Mouse (Mus musculus) CH12.LX (cell line): Measurements from ENCODE around the gene Flnc. TPM values are rescaled to one million over a fixed set of nuclear protein-coding genes. Genes with fewer than 3 reads are reported as not detected.

Experiments
- DNase-seq: peaks from one replicate; pipeline ENCODE4 v3.0.0-alpha.2; 2013; ENCODE audit errors: extremely low read depth
- H3K27ac ChIP-seq: 2 replicates; pipeline ENCODE4 v1.5.1; 2012; ENCODE audit warnings: low read depth, mild to moderate bottlenecking, control low read depth, moderate library complexity; ENCODE audit not compliant: insufficient read depth
- H3K27me3 ChIP-seq: replicated peaks from 2 replicates; pipeline ENCODE3; 2012; ENCODE audit warnings: inconsistent platforms
- H3K36me3 ChIP-seq, 2 experiments: replicated peaks in 1 of 2; 2 replicates each; pipeline versions ENCODE3 to v1.6.1; 2012; ENCODE audit warnings: inconsistent platforms in 1 of 2, low read length in 1 of 2, mild to moderate bottlenecking in 1 of 2, mixed read lengths in 1 of 2, moderate library complexity in 1 of 2; ENCODE audit not compliant: control insufficient read depth in 1 of 2, insufficient read depth in 1 of 2
- H3K4me1 ChIP-seq, 2 experiments: 2 replicates each; pipeline ENCODE4 v1.6.1; 2012; ENCODE audit warnings: inconsistent platforms in 1 of 2, moderate library complexity in 1 of 2; ENCODE audit not compliant: insufficient read depth in 2 of 2, control insufficient read depth in 1 of 2
- H3K4me2 ChIP-seq: 2 replicates; pipeline ENCODE4 v1.6.1; 2012; ENCODE audit warnings: low read depth, mild to moderate bottlenecking, control low read depth; ENCODE audit not compliant: poor library complexity, insufficient read depth, severe bottlenecking
- H3K4me3 ChIP-seq, 3 experiments: fragments of 150-350 bp in 1 of 3; sonication (generic) in 1 of 3; replicated peaks in 1 of 3; 2 replicates each; pipeline versions ENCODE3 to v1.5.1; 2011 to 2012; ENCODE audit warnings: low read depth in 2 of 3, low read length in 2 of 3, mild to moderate bottlenecking in 2 of 3, moderate library complexity in 2 of 3, control low read depth in 1 of 3, improper control_type of control experiment in 1 of 3, inconsistent platforms in 1 of 3, mixed read lengths in 1 of 3; ENCODE audit not compliant: poor library complexity in 1 of 3
- H3K79me2 ChIP-seq: replicated peaks from 2 replicates; pipeline ENCODE4 v1.6.1; 2012; ENCODE audit warnings: mild to moderate bottlenecking, moderate library complexity; ENCODE audit not compliant: control insufficient read depth, poor library complexity, insufficient read depth, severe bottlenecking; ENCODE audit errors: extremely low read depth
- H3K9ac ChIP-seq: 2 replicates; pipeline ENCODE4 v1.6.1; 2012; ENCODE audit warnings: low read depth, mild to moderate bottlenecking, control low read depth, moderate library complexity; ENCODE audit not compliant: insufficient read depth
- H3K9me3 ChIP-seq: replicated peaks from 2 replicates; pipeline ENCODE3; 2012; ENCODE audit warnings: low read length, inconsistent platforms, mixed read lengths
- BHLHE40 ChIP-seq: IDR thresholded peaks from 2 replicates; pipeline ENCODE4 v1.6.1; 2011; ENCODE audit warnings: mild to moderate bottlenecking, low read depth, low read length, improper control_type of control experiment
- CHD1 ChIP-seq: IDR thresholded peaks from 2 replicates; pipeline ENCODE4 v1.6.1; 2012; ENCODE audit warnings: low read depth, low read length, improper control_type of control experiment, inconsistent platforms
- CHD2 ChIP-seq: IDR thresholded peaks from 2 replicates; pipeline ENCODE4 v1.6.1; 2011; ENCODE audit warnings: low read length, improper control_type of control experiment
- CTCF ChIP-seq, 2 experiments: IDR thresholded peaks in 1 of 2; conservative IDR thresholded peaks in 1 of 2; 2 replicates each; pipeline ENCODE4 v1.5.1; 2011 to 2012; ENCODE audit warnings: low read depth in 2 of 2, low read length in 2 of 2, improper control_type of control experiment in 1 of 2, inconsistent platforms in 1 of 2, mild to moderate bottlenecking in 1 of 2, moderate library complexity in 1 of 2
- E2F4 ChIP-seq: IDR thresholded peaks from 2 replicates; pipeline ENCODE4 v1.6.1; 2011; ENCODE audit warnings: low read depth, low read length, improper control_type of control experiment; ENCODE audit not compliant: insufficient replicate concordance
- ELF1 ChIP-seq: IDR thresholded peaks from 2 replicates; pipeline ENCODE4 v1.6.1; 2014; ENCODE audit warnings: low read depth, mild to moderate bottlenecking, inconsistent platforms, low read length, improper control_type of control experiment
- EP300 ChIP-seq: IDR thresholded peaks from 2 replicates; pipeline ENCODE4 v1.6.1; 2011; ENCODE audit warnings: low read length, improper control_type of control experiment
- ETS1 ChIP-seq: conservative IDR thresholded peaks from 2 replicates; pipeline ENCODE4 v1.6.1; 2012; ENCODE audit warnings: low read depth, mild to moderate bottlenecking, inconsistent platforms, low read length, improper control_type of control experiment, moderate library complexity
- GABPA ChIP-seq: IDR thresholded peaks from 2 replicates; pipeline ENCODE4 v1.6.1; 2012; ENCODE audit warnings: low read depth, low read length, improper control_type of control experiment, inconsistent platforms; ENCODE audit not compliant: insufficient replicate concordance
- HCFC1 ChIP-seq: IDR thresholded peaks from 2 replicates; pipeline ENCODE4 v1.6.1; 2012; ENCODE audit warnings: low read depth, mild to moderate bottlenecking, inconsistent platforms, low read length, improper control_type of control experiment
- KAT2A ChIP-seq: IDR thresholded peaks from 2 replicates; pipeline ENCODE4 v1.6.1; 2012; ENCODE audit warnings: low read length, improper control_type of control experiment, inconsistent platforms; ENCODE audit not compliant: insufficient replicate concordance
- MAFK ChIP-seq: IDR thresholded peaks from 2 replicates; pipeline ENCODE4 v1.6.1; 2011; ENCODE audit warnings: low read length, improper control_type of control experiment; ENCODE audit not compliant: insufficient replicate concordance
- MAX ChIP-seq: IDR thresholded peaks from 2 replicates; pipeline ENCODE4 v1.6.1; 2011; ENCODE audit warnings: low read length, improper control_type of control experiment
- MAZ ChIP-seq: IDR thresholded peaks from 2 replicates; pipeline ENCODE4 v1.6.1; 2012; ENCODE audit warnings: low read depth, mild to moderate bottlenecking, inconsistent platforms, low read length, improper control_type of control experiment, moderate library complexity
- MEF2A ChIP-seq: IDR thresholded peaks from 2 replicates; pipeline ENCODE4 v1.6.1; 2014; ENCODE audit warnings: low read depth, mild to moderate bottlenecking, inconsistent platforms, low read length, improper control_type of control experiment, borderline replicate concordance
- MXI1 ChIP-seq: IDR thresholded peaks from 2 replicates; pipeline ENCODE4 v1.6.1; 2011; ENCODE audit warnings: mild to moderate bottlenecking, low read depth, low read length, improper control_type of control experiment
- MYC ChIP-seq: IDR thresholded peaks from 2 replicates; pipeline ENCODE4 v1.6.1; 2011; ENCODE audit warnings: low read depth, mild to moderate bottlenecking, improper control_type of control experiment, low read length
- NELFE ChIP-seq: IDR thresholded peaks from 2 replicates; pipeline ENCODE4 v1.6.1; 2011; ENCODE audit warnings: low read depth, low read length, improper control_type of control experiment
- NRF1 ChIP-seq: IDR thresholded peaks from 2 replicates; pipeline ENCODE4 v1.6.1; 2014; ENCODE audit warnings: low read depth, mild to moderate bottlenecking, inconsistent platforms, low read length, improper control_type of control experiment, moderate library complexity
- POLR2AphosphoS2 ChIP-seq: IDR thresholded peaks from 2 replicates; pipeline ENCODE4 v1.6.1; 2011; ENCODE audit warnings: low read depth, low read length, improper control_type of control experiment
- RAD21 ChIP-seq: IDR thresholded peaks from 2 replicates; pipeline ENCODE4 v1.6.1; 2011; ENCODE audit warnings: low read depth, mild to moderate bottlenecking, low read length, improper control_type of control experiment, moderate library complexity
- RCOR1 ChIP-seq: conservative IDR thresholded peaks from 2 replicates; pipeline ENCODE4 v1.6.1; 2012; ENCODE audit warnings: low read depth, mild to moderate bottlenecking, inconsistent platforms, low read length, improper control_type of control experiment
- SIN3A ChIP-seq: IDR thresholded peaks from 2 replicates; pipeline ENCODE4 v1.6.1; 2012; ENCODE audit warnings: low read length, improper control_type of control experiment, inconsistent platforms
- SMC3 ChIP-seq: IDR thresholded peaks from 2 replicates; pipeline ENCODE4 v1.6.1; 2011; ENCODE audit warnings: low read depth, low read length, improper control_type of control experiment
- TBP ChIP-seq: conservative IDR thresholded peaks from 2 replicates; pipeline ENCODE4 v1.6.1; 2011; ENCODE audit warnings: low read depth, low read length, improper control_type of control experiment
- TCF12 ChIP-seq: IDR thresholded peaks from 2 replicates; pipeline ENCODE4 v1.6.1; 2014; ENCODE audit warnings: low read depth, mild to moderate bottlenecking, inconsistent platforms, low read length, improper control_type of control experiment
- UBTF ChIP-seq: IDR thresholded peaks from 2 replicates; pipeline ENCODE4 v1.6.1; 2012; ENCODE audit warnings: low read depth, mild to moderate bottlenecking, inconsistent platforms, low read length, improper control_type of control experiment, moderate library complexity
- USF1 ChIP-seq: IDR thresholded peaks from 2 replicates; pipeline ENCODE4 v1.6.1; 2014; ENCODE audit warnings: low read depth, mild to moderate bottlenecking, inconsistent platforms, low read length, improper control_type of control experiment
- ZC3H11A ChIP-seq: IDR thresholded peaks from 2 replicates; pipeline ENCODE4 v1.6.1; 2012; ENCODE audit warnings: low read depth, mild to moderate bottlenecking, inconsistent platforms, low read length, improper control_type of control experiment
- ZMIZ1 ChIP-seq: IDR thresholded peaks from 2 replicates; pipeline ENCODE4 v1.6.1; 2012; ENCODE audit warnings: low read depth, mild to moderate bottlenecking, inconsistent platforms, low read length, improper control_type of control experiment
- ZNF384 ChIP-seq: IDR thresholded peaks from 2 replicates; pipeline ENCODE4 v1.6.1; 2012; ENCODE audit warnings: low read depth, low read length, improper control_type of control experiment, inconsistent platforms
- dilution Hi-C: fragments of 300-500 bp; cut with MboI; formaldehyde crosslinking; loops from 2 replicates; pipeline ENCODE4 v1.14.3; 2020; ENCODE audit warnings: low sequenced_read_pairs; ENCODE audit not compliant: extremely low pct_unique_long_range_greater_than_20kb, extremely low pct_ligation_motif_present
- in situ Hi-C: fragments of 300-500 bp; cut with MboI; formaldehyde crosslinking; loops from 3 replicates; pipeline ENCODE4 v1.14.3; 2019; ENCODE audit warnings: low sequenced_read_pairs, low pct_ligation_motif_present, low pct_unique_long_range_greater_than_20kb, mixed read lengths
- polyA plus RNA-seq: library from polyadenylated mRNA; unstranded; fragments of >175 nt; gene quantifications from 2 replicates; pipeline ENCODE4 v1.2.1, GENCODE M21; 2012; ENCODE audit warnings: low read depth; ENCODE audit not compliant: insufficient read length
- total RNA-seq, 2 experiments: library from RNA; depleted of rRNA; stranded (reverse); fragments of 300-350 nt in 1 of 2; fragments of >200 nt in 1 of 2; gene quantifications; 2 replicates each; pipeline ENCODE4 v1.2.3; 2012 to 2014

The Flnc gene
- total and polyA plus RNA-seq, 3 experiments: 0.24 to 0.76 (median 0.60) TPM

DNA sequence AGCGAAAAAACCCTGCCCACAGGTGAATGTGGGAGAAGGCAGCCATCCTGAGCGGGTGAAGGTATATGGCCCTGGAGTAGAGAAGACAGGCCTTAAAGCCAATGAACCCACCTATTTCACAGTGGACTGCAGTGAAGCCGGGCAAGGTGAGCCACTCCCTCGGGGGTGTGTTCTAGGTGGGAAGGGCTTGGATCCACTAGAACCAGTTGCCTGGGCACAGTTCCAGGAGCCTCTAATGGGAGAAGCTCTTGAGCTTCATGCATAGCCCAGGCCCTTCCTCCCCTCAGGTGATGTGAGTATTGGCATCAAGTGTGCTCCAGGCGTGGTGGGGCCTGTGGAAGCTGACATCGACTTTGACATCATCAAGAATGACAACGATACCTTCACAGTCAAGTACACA, 12.3 kb downstream of the Flnc start:
- peaks cover 9 to 17% of the 10 kb centered on the region in 2 experiments for H3K36me3 ChIP-seq
- no peak for DNase-seq
- dilution Hi-C loops (no loop called here), in situ Hi-C loops (loop anchor here (5.0 kb wide), 1 partner anchor 38 kb away; no protein-coding TSS in a partner anchor)
- H3K27me3 ChIP-seq: no peaks in the 10 kb centered on the region
- H3K9ac ChIP-seq: no peak overlapping the region
- TF ChIP-seq MEF2A: no peak
- no peak for TF ChIP-seq ZC3H11A
- TF ChIP-seq KAT2A: no peak
- TF ChIP-seq EP300: no peak
- no peak for TF ChIP-seq RAD21
- TF ChIP-seq NRF1: no peak
- no peak for TF ChIP-seq ELF1
- TF ChIP-seq MAX: no peak
- no peak for TF ChIP-seq POLR2AphosphoS2
- TF ChIP-seq CHD1: no peak
- no peak for TF ChIP-seq TBP
- no peak for TF ChIP-seq SIN3A
- no peak for TF ChIP-seq CHD2
- H3K4me3 ChIP-seq: no peak overlapping the region
- no peaks in the 10 kb centered on the region for H3K79me2 ChIP-seq
- no peak overlapping the region for H3K27ac ChIP-seq
- H3K4me1 ChIP-seq: peaks cover 7 to 9% of the 10 kb centered on the region in 2 experiments
- no peaks in the 10 kb centered on the region for H3K9me3 ChIP-seq
- H3K4me2 ChIP-seq: no peak overlapping the region

DNA sequence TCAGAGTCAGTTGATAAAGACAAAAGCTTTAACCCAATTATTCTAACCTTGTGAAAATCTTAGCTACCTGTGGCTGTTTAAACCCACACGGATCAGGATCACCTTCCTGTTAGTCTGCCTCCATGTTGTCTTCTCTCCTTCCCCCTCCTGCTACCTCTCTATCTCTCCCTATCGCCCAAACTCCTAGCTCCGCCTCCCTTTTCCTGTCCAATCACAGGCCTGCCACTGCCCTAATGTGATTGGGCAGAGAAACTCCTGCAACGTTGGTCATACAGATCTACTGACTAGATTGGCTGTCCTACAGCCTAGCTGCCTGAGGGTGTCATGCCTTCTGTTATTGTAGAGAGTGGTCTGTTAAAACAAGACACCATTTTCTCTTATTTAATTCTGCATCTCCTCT, 16.8 kb downstream of the Flnc start:
- dilution Hi-C loops: no loop called here
- Histone ChIP-seq H3K4me3 (peak overlapping the region in 2 of 3 experiments; percentile 39 to 49), H3K79me2 (no peaks in the 10 kb centered on the region), H3K9ac (peak overlapping the region; percentile 15; the same call in 1 of the 2 replicates), H3K4me1 (peaks cover 10 to 11% of the 10 kb centered on the region in 2 experiments), H3K9me3 (no peaks in the 10 kb centered on the region), H3K27ac (no peak overlapping the region), H3K36me3 (peaks cover 9 to 17% of the 10 kb centered on the region in 2 experiments), H3K27me3 (peaks cover 2% of the 10 kb centered on the region), H3K4me2 (no peak overlapping the region)
- in situ Hi-C loops: loop anchor here (5.0 kb wide), 1 partner anchor 43 kb away; no protein-coding TSS in a partner anchor
- DNase-seq: peak; percentile 83
- TF ChIP-seq RAD21: no peak; the same call in 1 of the 2 replicates
- TF ChIP-seq TBP: peak; percentile 77; the same call in 1 of the 2 replicates
- no peak for TF ChIP-seq ETS1
- no peak for TF ChIP-seq MAFK
- no peak for TF ChIP-seq RCOR1
- peak; percentile 3; the same call in 1 of the 2 replicates for TF ChIP-seq TCF12
- TF ChIP-seq EP300: no peak
- peak; percentile 57; the same call in 1 of the 2 replicates for TF ChIP-seq NELFE
- TF ChIP-seq CTCF (conservative IDR thresholded peaks at IDR 0.05 in 1 of 2, IDR thresholded peaks at IDR 0.05 in 1 of 2; ENCODE audit: low read depth in 2 of 2, low read length in 2 of 2): 0 out of 4 replicates have a peak, but pooled peaks of 1 of the 2 experiments have one; percentile 4
- no peak for TF ChIP-seq BHLHE40
- no peak for TF ChIP-seq CHD2
- TF ChIP-seq SMC3: no peak
- no peak for TF ChIP-seq HCFC1
- TF ChIP-seq GABPA: no peak
- TF ChIP-seq NRF1: no peak
- TF ChIP-seq KAT2A: no peak
- no peak for TF ChIP-seq USF1
- TF ChIP-seq UBTF: no peak
- TF ChIP-seq SIN3A: no peak
- no peak for TF ChIP-seq MXI1
- TF ChIP-seq ZC3H11A: no peak
- peak; percentile 25; the same call in 1 of the 2 replicates for TF ChIP-seq ZMIZ1
- TF ChIP-seq MEF2A: no peak
- TF ChIP-seq MAZ: no peak
- TF ChIP-seq POLR2AphosphoS2: no peak; the same call in 1 of the 2 replicates
- TF ChIP-seq MYC: no peak
- no peak for TF ChIP-seq ZNF384
- no peak for TF ChIP-seq MAX
- TF ChIP-seq E2F4: no peak
